Comparison of ENCODE assay signal across 7 mouse cellular contexts in the genomic region with DNA sequence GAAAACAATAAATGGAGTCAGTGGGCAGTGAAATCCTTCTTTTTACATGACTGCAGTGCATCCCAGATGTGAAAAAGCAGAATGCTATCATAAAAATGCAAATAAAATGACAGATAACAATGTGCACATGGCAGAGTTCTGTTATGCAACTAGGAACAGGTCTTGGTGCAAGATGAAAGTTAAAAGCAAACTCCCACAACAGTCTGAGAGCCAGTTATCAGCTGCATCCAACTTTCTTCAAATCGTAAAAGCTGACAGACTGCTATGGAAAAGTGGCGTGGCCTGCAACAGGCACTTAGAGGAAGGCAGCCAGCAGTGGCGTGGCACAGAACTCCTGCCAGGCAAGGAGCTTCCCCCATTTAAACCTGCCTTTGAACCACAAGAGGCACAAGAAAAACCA. TPM values are rescaled to one million over a fixed set of nuclear protein-coding genes. Genes with fewer than 3 reads are reported as not detected.
A peak's percentile ranks its signal among the peaks of the same experiment; 100 is the strongest.
DNase-seq lines count a peak whose midpoint lies in the region; ATAC-seq and TF ChIP-seq lines count a peak whose summit lies in the region.

No protein-coding gene starts in this region.

- no peak for TF ChIP-seq CTCF in thymus, adult 2 months (IDR thresholded peaks at IDR 0.05; ENCODE audit: borderline replicate concordance, control insufficient read depth, extremely low read depth, insufficient read depth, low read length, poor library complexity)
- TF ChIP-seq CTCF in stomach, postnatal 0 days (IDR thresholded peaks at IDR 0.05; ENCODE audit: low read depth), result no peak

- peak overlapping the region; percentile 72 for H3K4me2 ChIP-seq in forebrain, embryonic 12.5 days
- peak overlapping the region; percentile 84 for H3K4me2 ChIP-seq in limb, embryonic 15.5 days
- H3K4me2 ChIP-seq in stomach, postnatal 0 days (replicated peaks; ENCODE audit: low read depth), result peak overlapping the region; percentile 61

- no peaks in the 10 kb centered on the region for H3K27me3 ChIP-seq in thymus, adult 2 months (ENCODE audit: control insufficient read depth, insufficient read depth, low read length)
- peaks cover 21% of the 10 kb centered on the region for H3K27me3 ChIP-seq in forebrain, embryonic 12.5 days
- no peaks in the 10 kb centered on the region for H3K27me3 ChIP-seq in limb, embryonic 15.5 days
- H3K27me3 ChIP-seq in stomach, postnatal 0 days (ENCODE audit: control insufficient read depth, insufficient read depth, low read length), result no peaks in the 10 kb centered on the region

- no peak overlapping the region for H3K27ac ChIP-seq in thymus, adult 2 months (ENCODE audit: control insufficient read depth, insufficient read depth, low read length)
- no peak overlapping the region for H3K27ac ChIP-seq in forebrain, embryonic 12.5 days
- no peak overlapping the region for H3K27ac ChIP-seq in limb, embryonic 15.5 days
- H3K27ac ChIP-seq in stomach, postnatal 0 days (replicated peaks), result 0 out of 2 replicates have a peak overlapping the region, but pooled peaks have one; percentile 99

- ATAC-seq in forebrain, embryonic 12.5 days (ENCODE audit: low FRiP score), result no peak
- ATAC-seq in limb, embryonic 15.5 days (ENCODE audit: insufficient number of reproducible peaks, low FRiP score, low TSS enrichment, low read depth), result no peak
- ATAC-seq in stomach, postnatal 0 days (ENCODE audit: low FRiP score, low TSS enrichment), result no peak

- no peaks in the 10 kb centered on the region for H3K9me3 ChIP-seq in forebrain, embryonic 12.5 days
- H3K9me3 ChIP-seq in limb, embryonic 15.5 days, result no peaks in the 10 kb centered on the region
- no peaks in the 10 kb centered on the region for H3K9me3 ChIP-seq in stomach, postnatal 0 days (ENCODE audit: control insufficient read depth, low read length)

- peaks cover 24% of the 10 kb centered on the region for H3K4me1 ChIP-seq in thymus, adult 2 months (replicated peaks; ENCODE audit: control insufficient read depth, insufficient read depth, low read length)
- peaks cover 44% of the 10 kb centered on the region for H3K4me1 ChIP-seq in forebrain, embryonic 12.5 days
- H3K4me1 ChIP-seq in limb, embryonic 15.5 days, result peaks cover 41% of the 10 kb centered on the region
- peaks cover 14% of the 10 kb centered on the region for H3K4me1 ChIP-seq in stomach, postnatal 0 days (replicated peaks; ENCODE audit: control insufficient read depth, insufficient read depth)

- no peak for DNase-seq in thymus, adult 2 months
- DNase-seq in thymus, adult 18-20 months, result no peak
- DNase-seq in stomach, postnatal 0 days (ENCODE audit: low spot score), result no peak
- no peak for DNase-seq in spleen, adult 18-20 months
- DNase-seq in adrenal gland, postnatal 36 days, result no peak

- no peak for TF ChIP-seq EP300 in stomach, postnatal 0 days (optimal IDR thresholded peaks at IDR 0.05)

- H3K4me3 ChIP-seq in thymus, adult 2 months (ENCODE audit: control insufficient read depth, insufficient read depth, low read length), result peak overlapping the region; percentile 5
- peak overlapping the region; percentile 84 for H3K4me3 ChIP-seq in forebrain, embryonic 12.5 days (replicated peaks)
- H3K4me3 ChIP-seq in limb, embryonic 15.5 days, result peak overlapping the region; percentile 76
- H3K4me3 ChIP-seq in stomach, postnatal 0 days (ENCODE audit: low read depth, low read length), result peak overlapping the region; percentile 99

- 10% methylated on average over 3 of the region's 3 CpGs for WGBS in thymus, adult 2 months
- 48% methylated on average over 3 of the region's 3 CpGs for WGBS in forebrain, embryonic 12.5 days
- WGBS in limb, embryonic 15.5 days, result 14% methylated on average over 3 of the region's 3 CpGs
- 0% methylated on average over 3 of the region's 3 CpGs for WGBS in stomach, postnatal 0 days

- TF ChIP-seq POLR2A in thymus, adult 2 months (IDR thresholded peaks at IDR 0.05; ENCODE audit: control insufficient read depth, extremely low read depth, insufficient read depth, low read length, poor library complexity), result no peak

- 0 out of 2 replicates have a peak overlapping the region, but pooled peaks have one; percentile 82 for H3K9ac ChIP-seq in forebrain, embryonic 12.5 days
- 0 out of 2 replicates have a peak overlapping the region, but pooled peaks have one; percentile 23 for H3K9ac ChIP-seq in limb, embryonic 15.5 days
- H3K9ac ChIP-seq in stomach, postnatal 0 days (ENCODE audit: low read length), result peak overlapping the region; percentile 99

- H3K36me3 ChIP-seq in thymus, adult 2 months (ENCODE audit: control insufficient read depth, insufficient read depth, low read length), result no peaks in the 10 kb centered on the region
- no peaks in the 10 kb centered on the region for H3K36me3 ChIP-seq in forebrain, embryonic 12.5 days (replicated peaks)
- no peaks in the 10 kb centered on the region for H3K36me3 ChIP-seq in limb, embryonic 15.5 days
- H3K36me3 ChIP-seq in stomach, postnatal 0 days (ENCODE audit: control insufficient read depth, insufficient read depth, low read length), result peaks cover 5% of the 10 kb centered on the region; the same call in 1 of the 2 replicates

RNA-seq across cellular contexts. Expression of a gene that starts 2.0 kb away (rescaled TPM):
- polyA plus RNA-seq in thymus, adult 2 months (2012; rRNA removed), result 33.1 and 35.2 TPM in 2 replicates
- 20.4 and 22.6 TPM in 2 replicates for polyA plus RNA-seq in forebrain, embryonic 12.5 days (2016; fragmentation: Nextera tagmentation; extraction: Ambion mirVana)
- polyA plus RNA-seq in limb, embryonic 15.5 days (2015; fragmentation: Nextera tagmentation; extraction: Ambion mirVana), result 46.2 and 48.9 TPM in 2 replicates
- 36.0 and 44.6 TPM in 2 replicates for polyA plus RNA-seq in stomach, postnatal 0 days (2015; fragmentation: Nextera tagmentation; extraction: Ambion mirVana)
- 100 to 1,000 TPM in 1 of 2 experiments, 10 to 100 TPM in 1; 86.3 to 152 TPM for total RNA-seq in adrenal gland, postnatal 36 days (2021)

Comparison
In these comparisons a context has a peak if more than half of its experiments do, and no peak if none do; other contexts are left out.
1. H3K4me3 ChIP-seq: peak in every context shown above with its lines; median percentile 99 in stomach, postnatal 0 days; 84 in forebrain, embryonic 12.5 days; 76 in limb, embryonic 15.5 days; 5 in thymus, adult 2 months.
2. H3K9ac ChIP-seq: peak in every context shown above with its lines; median percentile 99 in stomach, postnatal 0 days; 82 in forebrain, embryonic 12.5 days; 23 in limb, embryonic 15.5 days.